Mouse (Mus musculus): Measurements from ENCODE around the gene Nt5c2. TPM values are rescaled to one million over a fixed set of nuclear protein-coding genes. Genes with fewer than 3 reads are reported as not detected.

The Nt5c2 gene
- total RNA-seq, 1 experiment from 2014 or later, result 138 TPM

Other genes with a start within 250 kb of the Nt5c2 start
- not detected in 2 replicates for gene Ina, start 455 bp downstream of the Nt5c2 start, total RNA-seq (2017)
- gene Pcgf6, start 35.8 kb upstream of the Nt5c2 start, total RNA-seq (2017), result 19.8 and 20.0 TPM in 2 replicates
- gene Taf5, start 52.6 kb upstream of the Nt5c2 start, total RNA-seq (2017), result 19.2 and 20.9 TPM in 2 replicates
- gene Usmg5, start 75.5 kb upstream of the Nt5c2 start, total RNA-seq (2017), result 376 and 413 TPM in 2 replicates
- 20.9 and 24.7 TPM in 2 replicates for gene Pdcd11, start 75.6 kb upstream of the Nt5c2 start, total RNA-seq (2017)
- gene Calhm2, start 123.1 kb upstream of the Nt5c2 start, total RNA-seq (2017), result 16.1 and 18.8 TPM in 2 replicates
- not detected in 2 replicates for gene Calhm1, start 129.1 kb upstream of the Nt5c2 start, total RNA-seq (2017)
- not detected in 2 replicates for gene Calhm3, start 142.6 kb upstream of the Nt5c2 start, total RNA-seq (2017)
- not detected in 2 replicates for gene Neurl1a, start 163.7 kb upstream of the Nt5c2 start, total RNA-seq (2017)

Data from hematopoietic stem cell, adult 5-6 weeks (primary cell).